Mouse (Mus musculus) midbrain, embryonic 10.5 days (tissue): ENCODE data around the gene Ankrd42. TPM values are rescaled to one million over a fixed set of nuclear protein-coding genes. Genes with fewer than 3 reads are reported as not detected.
A peak's percentile ranks its signal among the peaks of the same experiment; 100 is the strongest.

ENCODE experiments used
- DNase-seq: peaks from one replicate; pipeline ENCODE4 v3.0.0-alpha.2; 2017; ENCODE audit warnings: low spot score
- H3K27ac ChIP-seq: fragments of 300-500 bp; sonication (generic); replicated peaks from 2 replicates; pipeline ENCODE4 v1.5.1; 2016; ENCODE audit warnings: mild to moderate bottlenecking
- H3K27me3 ChIP-seq: fragments of 300-500 bp; sonication (generic); 2 replicates; pipeline ENCODE4 v1.6.1; 2016; ENCODE audit warnings: low read depth, mild to moderate bottlenecking; ENCODE audit not compliant: poor library complexity, severe bottlenecking
- H3K36me3 ChIP-seq: fragments of 300-500 bp; sonication (generic); 2 replicates; pipeline ENCODE4 v1.6.1; 2016; ENCODE audit warnings: mild to moderate bottlenecking, moderate library complexity
- H3K4me1 ChIP-seq: fragments of 300-500 bp; sonication (generic); 2 replicates; pipeline ENCODE4 v1.6.1; 2016
- H3K4me3 ChIP-seq: fragments of 300-500 bp; sonication (generic); 2 replicates; pipeline ENCODE4 v1.5.1; 2016; ENCODE audit warnings: mild to moderate bottlenecking, moderate library complexity
- H3K9me3 ChIP-seq: fragments of 300-500 bp; sonication (generic); replicated peaks from 2 replicates; pipeline ENCODE4 v1.6.1; 2016; ENCODE audit warnings: mild to moderate bottlenecking
- WGBS: fragments of 180-500 bp; shearing (Covaris S2); methylation state at CpG from one replicate; pipeline ENCODE4 v1.1.7; 2016; 5-methylcytosine and 5-hydroxymethylcytosine counted together
- polyA plus RNA-seq: library from polyadenylated mRNA; unstranded; fragments of >200 nt; fragmentation: Nextera tagmentation; extraction: Ambion mirVana; gene quantifications from 2 replicates; pipeline ENCODE4 v1.2.1, GENCODE M21; 2016

Gene Ankrd42
- polyA plus RNA-seq, result 10.9 and 12.1 TPM in 2 replicates

DNA sequence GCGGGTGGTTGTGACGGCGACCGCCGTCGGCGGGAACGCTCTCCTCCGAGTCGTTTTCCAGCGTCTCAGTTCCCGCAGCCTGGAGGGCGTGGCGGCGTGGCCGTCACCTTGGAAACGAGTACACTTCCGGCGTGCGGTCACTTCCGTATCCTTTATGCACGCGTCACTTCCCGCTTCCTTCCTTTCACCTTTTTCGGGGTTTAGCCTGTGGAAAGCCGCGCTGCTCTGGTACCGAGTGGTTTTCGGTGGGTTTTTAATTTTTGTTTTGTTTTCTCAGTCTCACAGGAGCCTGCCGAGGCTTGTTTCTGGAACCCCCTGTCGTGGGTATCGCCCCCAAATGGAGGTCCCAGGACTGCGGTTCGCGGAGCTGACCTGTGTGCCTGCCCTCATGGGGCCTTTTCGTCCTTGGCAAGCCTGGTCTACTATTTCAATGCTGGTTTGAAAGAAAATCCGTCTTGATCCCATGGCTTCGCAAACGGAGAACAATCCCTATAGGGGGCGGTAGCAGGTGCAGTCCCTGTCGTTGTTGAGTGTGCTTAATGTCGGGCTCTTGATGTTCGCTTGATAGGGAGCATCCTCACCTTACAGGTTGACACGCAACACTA, at the start of gene Ankrd42:
Ankrd42 (minus strand) TSS at position 122 of the 605 bp plus-strand sequence.
- Histone ChIP-seq H3K9me3 (no peaks in the 10 kb centered on the region), H3K4me1 (peaks cover 17% of the 10 kb centered on the region), H3K27ac (peak within 1 kb of the TSS; percentile 87), H3K27me3 (no peaks in the 10 kb centered on the region), H3K4me3 (peak within 1 kb of the TSS; percentile 87), H3K36me3 (peaks cover 29% of the 10 kb centered on the region)
- DNase-seq, result peak; percentile 92
- under 1% methylated on average over 44 of the region's 44 CpGs for WGBS

DNA sequence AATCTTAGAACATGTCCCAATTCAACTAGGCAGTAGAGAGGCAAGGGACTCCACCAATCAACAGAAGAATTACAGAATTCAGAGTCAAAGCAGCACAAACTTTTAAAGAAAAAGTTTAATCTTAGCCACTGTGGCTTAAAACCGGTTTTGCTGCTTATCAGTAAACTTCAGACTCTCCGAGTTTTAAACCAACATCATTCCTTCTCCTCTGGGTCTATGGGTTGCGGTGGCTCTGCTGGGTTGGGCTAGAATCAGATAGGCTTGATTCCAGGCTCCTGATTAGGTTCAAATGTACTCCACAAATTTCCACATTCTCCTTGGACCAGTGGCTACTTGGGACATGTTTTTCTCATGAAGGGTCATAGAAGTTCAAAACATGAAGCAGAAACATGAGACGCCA, 40.4 kb upstream of the Ankrd42 start:
- no peaks in the 10 kb centered on the region for H3K4me1 ChIP-seq
- no peak overlapping the region for H3K27ac ChIP-seq
- DNase-seq, result no peak
- H3K4me3 ChIP-seq, result no peak overlapping the region
- H3K36me3 ChIP-seq, result no peaks in the 10 kb centered on the region
- 76% methylated on average over 4 of the region's 4 CpGs for WGBS
- no peaks in the 10 kb centered on the region for H3K9me3 ChIP-seq
- no peaks in the 10 kb centered on the region for H3K27me3 ChIP-seq

DNA sequence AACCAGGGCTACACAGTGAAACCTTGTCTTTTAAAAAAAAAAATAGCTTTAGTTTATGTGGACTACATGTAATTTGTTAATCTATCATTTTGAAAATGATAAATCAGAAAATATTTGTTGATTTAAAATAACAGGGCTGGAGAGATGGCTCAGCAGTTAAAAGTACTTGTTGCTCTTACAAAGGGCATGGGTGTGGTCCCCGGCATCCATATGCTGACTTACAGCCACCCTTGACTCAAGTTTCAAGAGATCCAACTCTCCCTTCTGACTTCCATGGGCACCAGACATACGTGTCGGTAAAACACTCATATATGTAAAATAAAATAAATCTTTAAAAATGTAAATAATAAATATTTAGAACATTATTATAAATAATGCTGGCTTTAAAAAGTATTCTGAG, 38.2 kb upstream of the Ankrd42 start:
- no peak for DNase-seq
- H3K4me3 ChIP-seq, result no peak overlapping the region
- H3K36me3 ChIP-seq, result no peaks in the 10 kb centered on the region
- no peak overlapping the region for H3K27ac ChIP-seq
- no peaks in the 10 kb centered on the region for H3K27me3 ChIP-seq
- WGBS, result 92% methylated on average over 3 of the region's 3 CpGs
- H3K4me1 ChIP-seq, result peaks cover 6% of the 10 kb centered on the region
- no peaks in the 10 kb centered on the region for H3K9me3 ChIP-seq

DNA sequence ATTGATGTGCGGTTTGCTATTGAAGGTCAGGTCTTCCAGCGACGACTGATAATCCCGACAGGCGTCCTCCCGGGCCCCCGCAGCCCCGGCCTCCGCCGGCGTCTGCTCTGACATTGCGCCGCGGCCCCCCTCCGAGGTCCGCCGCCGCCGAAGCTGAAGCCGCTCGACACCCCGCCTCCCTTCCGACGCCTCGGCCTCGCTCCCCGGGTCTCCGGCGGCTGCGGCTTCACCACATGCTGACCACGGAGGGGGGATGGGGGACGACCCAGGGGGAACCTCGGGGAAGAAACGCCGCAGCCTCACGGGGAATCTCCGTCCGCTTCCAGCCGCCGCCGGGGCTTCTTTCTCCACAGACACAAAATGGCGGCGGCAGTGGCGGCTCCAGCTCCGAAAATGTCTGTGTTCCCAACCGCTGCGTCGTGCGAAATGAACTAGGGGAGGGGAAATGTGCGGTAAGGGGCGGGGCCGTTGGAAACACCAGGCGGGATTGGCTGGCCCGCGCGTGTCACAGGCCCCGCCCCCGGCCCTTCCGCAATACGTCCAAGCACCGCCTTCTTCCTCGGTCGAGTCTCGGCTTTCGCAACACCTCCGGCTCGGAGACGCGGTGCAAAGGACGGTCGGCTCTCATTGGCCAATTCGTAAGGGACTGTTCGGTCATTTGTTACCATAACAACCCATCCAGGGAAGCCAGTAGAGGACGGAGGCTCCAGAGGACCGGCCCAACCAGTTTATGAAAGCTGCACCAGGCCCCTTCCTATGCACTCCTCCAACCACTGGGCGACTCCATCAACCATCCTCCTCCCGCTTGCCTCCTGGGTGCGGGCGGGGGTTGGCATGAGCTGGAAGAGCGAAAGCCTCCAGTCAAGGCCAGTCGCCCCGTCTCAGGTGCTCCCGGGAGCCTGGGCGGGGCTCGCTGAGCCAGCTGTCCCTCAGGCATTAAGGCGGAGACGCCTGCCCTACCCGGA, 32.8 kb upstream of the Ankrd42 start, which contains the start of gene Pcf11:
Pcf11 (minus strand) TSS at position 428 of the 965 bp plus-strand sequence.
- under 1% methylated on average over 88 of the region's 88 CpGs for WGBS
- Histone ChIP-seq H3K4me1 (peaks cover 26% of the 10 kb centered on the region), H3K27ac (peak within 1 kb of the TSS; percentile 99), H3K4me3 (peak within 1 kb of the TSS; percentile 77), H3K27me3 (no peaks in the 10 kb centered on the region), H3K36me3 (peaks cover 17% of the 10 kb centered on the region), H3K9me3 (no peaks in the 10 kb centered on the region)
- peak; percentile 98 for DNase-seq

DNA sequence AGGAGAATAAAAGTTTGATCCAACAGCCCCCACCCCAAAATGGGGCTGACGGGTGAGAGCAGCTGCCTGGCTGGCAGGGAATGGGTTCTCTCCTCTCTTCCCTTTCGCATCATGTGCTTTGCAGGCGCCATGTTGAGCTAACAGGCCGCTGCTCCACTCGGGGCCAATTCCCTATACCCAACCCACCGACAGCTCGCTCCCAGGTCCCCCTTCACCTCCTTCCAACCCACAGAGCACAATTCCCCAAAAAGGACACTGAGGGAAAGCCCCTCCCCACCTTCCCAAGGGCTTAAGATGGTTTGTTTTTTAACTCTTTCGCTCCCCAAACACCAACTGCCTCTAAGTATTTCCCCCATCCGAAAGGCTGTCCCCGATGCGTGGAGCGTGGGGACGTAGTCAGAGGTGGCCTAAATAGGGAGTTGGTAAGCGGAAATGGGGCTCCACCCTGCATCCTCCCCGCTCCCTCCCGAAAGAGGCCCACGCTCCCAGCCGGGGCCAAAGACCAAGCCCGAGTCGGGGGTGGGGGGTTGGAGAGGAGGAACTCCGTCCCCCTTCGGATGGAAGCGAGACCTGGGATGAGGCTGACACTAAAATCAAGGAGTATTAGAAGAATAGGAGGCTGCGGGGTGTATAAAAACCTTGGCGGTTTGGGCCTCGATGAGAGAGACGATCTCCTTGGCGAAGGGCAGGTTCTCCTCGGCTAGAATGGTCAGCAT, 32.0 kb upstream of the Ankrd42 start:
- Histone ChIP-seq H3K9me3 (no peaks in the 10 kb centered on the region), H3K36me3 (peaks cover 17% of the 10 kb centered on the region), H3K27me3 (no peaks in the 10 kb centered on the region), H3K27ac (peak overlapping the region; percentile 99), H3K4me1 (peaks cover 26% of the 10 kb centered on the region), H3K4me3 (peak overlapping the region; percentile 77)
- DNase-seq, result peak; percentile 60
- WGBS, result under 1% methylated on average over 29 of the region's 29 CpGs

DNA sequence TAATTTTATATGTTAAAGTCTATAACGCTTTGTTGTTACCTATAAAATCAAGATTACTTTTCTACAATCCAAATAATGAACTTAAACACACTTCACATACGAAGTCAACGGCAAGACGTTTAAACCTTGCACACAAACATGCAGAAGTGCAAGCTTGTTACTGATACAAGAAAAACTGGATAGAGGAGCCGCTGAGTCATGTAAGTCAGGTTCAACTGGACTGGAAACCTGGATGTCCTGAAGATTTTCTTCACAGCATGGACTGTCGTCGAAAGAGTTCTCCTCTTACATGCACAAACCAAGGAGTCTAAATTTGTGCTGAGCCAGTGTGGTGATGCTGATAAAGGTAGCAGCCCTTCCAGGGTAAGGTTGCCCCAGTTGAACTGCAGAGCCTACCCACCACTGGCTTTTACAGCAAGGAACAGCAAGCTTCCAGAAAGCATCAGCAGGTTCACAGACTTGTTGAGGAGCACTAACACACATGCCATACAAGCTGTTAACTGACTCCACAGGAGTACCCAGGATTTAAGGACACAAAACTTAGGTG, 29.4 kb upstream of the Ankrd42 start:
- DNase-seq, result no peak
- peak overlapping the region; percentile 77; the same call in 1 of the 2 replicates for H3K4me3 ChIP-seq
- H3K9me3 ChIP-seq, result no peaks in the 10 kb centered on the region
- no peaks in the 10 kb centered on the region for H3K27me3 ChIP-seq
- peaks cover 38% of the 10 kb centered on the region for H3K36me3 ChIP-seq
- WGBS, result 93% methylated on average over 7 of the region's 7 CpGs
- H3K4me1 ChIP-seq, result peaks cover 26% of the 10 kb centered on the region
- no peak overlapping the region for H3K27ac ChIP-seq

DNA sequence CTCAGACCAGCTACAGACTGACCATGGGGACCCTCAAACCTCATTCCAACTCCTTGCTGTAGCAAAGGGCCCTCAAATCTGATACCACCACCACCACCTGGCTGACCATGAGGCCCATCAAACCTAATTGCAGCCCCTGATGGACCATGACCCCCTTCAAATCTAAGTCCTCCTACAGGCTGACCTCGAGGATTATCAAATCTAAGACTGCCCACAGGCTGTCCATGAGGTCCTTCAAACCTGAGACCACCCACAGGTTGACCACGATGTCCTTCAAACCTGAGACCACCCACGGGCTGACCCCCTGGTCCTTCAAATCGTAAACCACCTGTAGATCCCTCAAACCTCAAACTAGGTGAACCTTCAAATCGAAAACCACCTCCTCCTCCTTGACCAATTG, 21.1 kb upstream of the Ankrd42 start:
- DNase-seq, result no peak
- Histone ChIP-seq H3K9me3 (no peaks in the 10 kb centered on the region; the same call in 1 of the 2 replicates), H3K4me3 (no peak overlapping the region), H3K4me1 (no peaks in the 10 kb centered on the region), H3K36me3 (peaks cover 93% of the 10 kb centered on the region), H3K27me3 (no peaks in the 10 kb centered on the region), H3K27ac (no peak overlapping the region)
- 92% methylated on average over 5 of the region's 5 CpGs for WGBS

DNA sequence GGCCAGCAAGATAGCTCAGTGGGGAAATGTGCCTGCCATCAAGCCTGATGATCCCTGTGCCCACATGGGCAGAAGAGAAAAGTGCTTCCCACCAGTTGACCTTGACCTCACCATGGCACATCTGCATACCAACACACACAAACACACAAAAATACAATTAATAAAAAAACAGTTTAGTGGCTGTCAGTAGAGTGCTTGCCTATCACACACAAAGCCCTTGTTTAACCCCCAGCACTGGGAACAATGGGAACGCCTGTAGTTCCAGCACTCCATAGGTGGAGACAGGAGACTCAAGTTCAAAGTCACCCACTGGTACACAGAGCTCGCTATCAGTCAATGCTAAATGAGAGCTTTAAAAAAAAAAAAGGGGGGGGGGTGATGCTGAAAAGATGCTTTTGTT, 19.4 kb upstream of the Ankrd42 start:
- WGBS, result 89% methylated on average over 2 of the region's 2 CpGs
- H3K27me3 ChIP-seq, result no peaks in the 10 kb centered on the region
- DNase-seq, result no peak
- H3K4me1 ChIP-seq, result no peaks in the 10 kb centered on the region
- H3K4me3 ChIP-seq, result no peak overlapping the region
- peaks cover 93% of the 10 kb centered on the region for H3K36me3 ChIP-seq
- no peak overlapping the region for H3K27ac ChIP-seq
- no peaks in the 10 kb centered on the region; the same call in 1 of the 2 replicates for H3K9me3 ChIP-seq

DNA sequence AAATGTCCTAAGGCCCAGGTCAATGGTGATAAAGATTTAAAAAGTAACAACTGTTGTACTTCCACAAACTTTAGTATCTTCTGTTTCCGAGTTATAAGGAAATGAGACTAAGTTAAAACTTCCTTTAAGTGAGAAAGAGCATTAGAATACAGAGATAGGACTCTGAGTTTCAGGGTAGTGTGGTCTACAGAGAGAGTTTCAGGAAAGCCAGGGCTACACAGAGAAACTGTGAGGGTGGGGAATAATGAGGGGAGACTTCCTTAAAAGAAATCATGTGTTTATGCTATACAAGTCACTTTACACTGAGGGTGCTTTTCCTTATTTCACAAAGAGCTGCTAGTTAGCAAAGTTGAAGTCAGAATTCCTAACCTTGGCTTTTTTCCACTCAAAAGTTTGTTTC, 16.4 kb upstream of the Ankrd42 start:
- no peak overlapping the region for H3K27ac ChIP-seq
- H3K4me3 ChIP-seq, result no peak overlapping the region
- peaks cover 85% of the 10 kb centered on the region for H3K36me3 ChIP-seq
- no peaks in the 10 kb centered on the region for H3K27me3 ChIP-seq
- no peak for DNase-seq
- no peaks in the 10 kb centered on the region; the same call in 1 of the 2 replicates for H3K9me3 ChIP-seq
- H3K4me1 ChIP-seq, result no peaks in the 10 kb centered on the region
- WGBS, result 88% methylated on average over 1 of the region's 1 CpGs

DNA sequence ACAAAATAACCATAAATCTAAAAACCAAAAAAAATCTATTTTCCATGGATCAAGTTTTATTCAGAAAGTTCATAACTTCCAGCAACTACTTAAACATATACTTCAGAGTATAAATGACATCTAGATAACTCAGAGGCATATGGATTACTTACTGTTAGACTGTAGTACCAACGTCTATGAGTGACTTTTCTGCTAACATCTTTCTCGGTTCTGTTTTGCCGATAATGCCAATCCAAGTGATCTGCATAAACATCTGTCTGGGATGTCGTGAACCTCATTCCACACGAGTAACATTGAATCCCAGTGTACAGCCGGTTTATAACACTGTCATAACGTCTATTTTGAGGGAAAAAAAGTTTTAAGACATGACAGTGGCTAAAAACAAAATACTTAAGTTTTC, 10.8 kb upstream of the Ankrd42 start:
- 93% methylated on average over 7 of the region's 7 CpGs for WGBS
- no peak overlapping the region for H3K4me3 ChIP-seq
- DNase-seq, result no peak
- no peak overlapping the region for H3K27ac ChIP-seq
- no peaks in the 10 kb centered on the region for H3K27me3 ChIP-seq
- H3K9me3 ChIP-seq, result no peaks in the 10 kb centered on the region
- H3K36me3 ChIP-seq, result peaks cover 87% of the 10 kb centered on the region
- H3K4me1 ChIP-seq, result no peaks in the 10 kb centered on the region

DNA sequence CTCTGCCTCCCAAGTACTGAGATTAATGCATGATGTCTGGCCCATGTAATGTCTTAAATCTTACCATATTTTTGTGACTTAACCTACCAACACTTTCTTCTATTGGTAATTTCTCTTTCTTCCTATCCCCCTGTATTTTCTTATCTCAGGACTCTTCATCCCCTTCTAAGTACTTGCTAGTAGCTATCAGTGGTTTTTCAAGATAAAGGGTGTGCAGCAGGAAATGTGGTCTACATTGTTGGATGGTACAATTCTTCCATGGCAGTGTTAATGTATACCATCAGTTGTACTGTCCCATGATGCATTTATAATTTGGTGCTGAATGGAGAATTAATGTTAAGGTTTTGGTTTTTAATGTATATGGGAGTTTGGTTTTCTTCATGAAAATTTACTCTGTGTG, 5.4 kb upstream of the Ankrd42 start:
- peaks cover 77% of the 10 kb centered on the region for H3K36me3 ChIP-seq
- H3K27me3 ChIP-seq, result no peaks in the 10 kb centered on the region
- no peak for DNase-seq
- no peak overlapping the region for H3K4me3 ChIP-seq
- peaks cover 6% of the 10 kb centered on the region for H3K4me1 ChIP-seq
- H3K27ac ChIP-seq, result no peak overlapping the region
- H3K9me3 ChIP-seq, result no peaks in the 10 kb centered on the region

DNA sequence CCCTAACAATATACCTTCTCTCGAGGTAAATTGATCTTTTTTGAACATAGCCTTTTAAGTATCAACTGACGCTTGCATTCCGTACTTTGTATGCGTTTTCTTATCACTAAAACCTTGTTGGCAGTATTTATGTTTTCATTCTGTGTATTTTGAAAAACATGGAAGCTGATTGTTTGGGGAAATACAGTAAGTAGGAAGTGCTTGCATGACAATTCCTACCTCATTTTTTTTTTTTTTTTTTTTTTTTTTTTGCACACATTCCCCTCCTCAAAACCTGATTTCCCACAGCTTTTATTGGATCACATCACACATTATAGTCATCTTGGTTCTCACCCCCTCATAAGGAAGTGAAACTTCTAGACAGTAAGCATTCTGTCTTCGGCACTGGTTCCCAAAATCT, 1.1 kb upstream of the Ankrd42 start:
- peaks cover 17% of the 10 kb centered on the region for H3K4me1 ChIP-seq
- H3K27ac ChIP-seq, result no peak overlapping the region
- 92% methylated on average over 5 of the region's 5 CpGs for WGBS
- peaks cover 38% of the 10 kb centered on the region for H3K36me3 ChIP-seq
- no peak for DNase-seq
- peak overlapping the region; percentile 87 for H3K4me3 ChIP-seq
- no peaks in the 10 kb centered on the region for H3K27me3 ChIP-seq
- H3K9me3 ChIP-seq, result no peaks in the 10 kb centered on the region
